Mouse (Mus musculus) liver, adult (tissue): ENCODE data around the gene Tiam1.

Source experiments
- GATA4 ChIP-seq: IDR thresholded peaks from 2 replicates; pipeline ENCODE4 v1.6.1; 2014; ENCODE audit warnings: mild to moderate bottlenecking, low read length; ENCODE audit not compliant: insufficient replicate concordance

Tiam1 gene

GRCm38 (mm10) chr16:90143760-90144516 lies at the start of gene Tiam1:
Gene Tiam1, minus strand, starts transcription at chr16:90143769.
- no peak for TF ChIP-seq GATA4

- no peak for TF ChIP-seq GATA4
Measured at GRCm38 (mm10) chr16:90191289-90191688, 47.7 kb upstream of the Tiam1 start.

GRCm38 (mm10) chr16:90187453-90187852 lies 43.9 kb upstream of the Tiam1 start:
- no peak for TF ChIP-seq GATA4

GRCm38 (mm10) chr16:90185928-90186588 lies 42.5 kb upstream of the Tiam1 start:
- TF ChIP-seq GATA4, result no peak

GRCm38 (mm10) chr16:90184135-90184534 lies 40.6 kb upstream of the Tiam1 start:
- TF ChIP-seq GATA4, result no peak

GRCm38 (mm10) chr16:90181673-90182072 lies 38.1 kb upstream of the Tiam1 start:
- no peak for TF ChIP-seq GATA4

- TF ChIP-seq GATA4, result no peak
Measured at GRCm38 (mm10) chr16:90180975-90181374, 37.4 kb upstream of the Tiam1 start.

GRCm38 (mm10) chr16:90179892-90180291 lies 36.3 kb upstream of the Tiam1 start:
- TF ChIP-seq GATA4, result no peak

GRCm38 (mm10) chr16:90178404-90178803 lies 34.8 kb upstream of the Tiam1 start:
- no peak for TF ChIP-seq GATA4

GRCm38 (mm10) chr16:90177425-90177824 lies 33.9 kb upstream of the Tiam1 start:
- TF ChIP-seq GATA4, result no peak

- no peak for TF ChIP-seq GATA4
Measured at GRCm38 (mm10) chr16:90176472-90176871, 32.9 kb upstream of the Tiam1 start.

- no peak for TF ChIP-seq GATA4
Measured at GRCm38 (mm10) chr16:90171416-90171815, 27.8 kb upstream of the Tiam1 start.

- TF ChIP-seq GATA4, result no peak
Measured at GRCm38 (mm10) chr16:90170676-90171075, 27.1 kb upstream of the Tiam1 start.

- no peak for TF ChIP-seq GATA4
Measured at GRCm38 (mm10) chr16:90169863-90170630, 26.5 kb upstream of the Tiam1 start.

GRCm38 (mm10) chr16:90167646-90168045 lies 24.1 kb upstream of the Tiam1 start:
- TF ChIP-seq GATA4, result no peak

GRCm38 (mm10) chr16:90165435-90165834 lies 21.9 kb upstream of the Tiam1 start:
- no peak for TF ChIP-seq GATA4
